15 mouse cellular contexts compared by ENCODE assay signal in the genomic region with DNA sequence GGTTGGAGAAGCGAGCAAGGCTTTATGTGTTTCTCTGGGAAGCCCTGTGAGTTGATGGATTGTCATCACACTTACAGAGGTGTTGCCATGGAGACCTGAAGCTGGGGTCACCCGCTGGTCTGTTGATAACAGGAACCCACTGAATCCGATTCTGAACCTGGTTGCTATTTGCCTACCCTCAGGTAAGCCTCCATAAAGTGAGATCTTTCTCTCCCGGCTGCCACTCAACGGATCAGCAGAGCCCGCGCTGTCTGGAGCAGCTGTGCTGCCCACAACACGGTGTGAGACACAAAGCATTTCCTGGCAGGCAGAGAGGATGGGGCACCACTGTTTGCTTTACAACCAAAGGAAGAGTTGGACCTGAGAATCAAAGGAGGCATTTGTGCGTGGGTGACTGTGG.
A peak's percentile ranks its signal among the peaks of the same experiment; 100 is the strongest.
DNase-seq lines count a peak whose midpoint lies in the region; ATAC-seq lines count a peak whose summit lies in the region.
"Had no signal": no experiment of that assay in that cellular context is flagged by ENCODE, and none has a peak within 500 bp of the region (broad histone marks: within the 10 kb centered on the region; RNA-seq: fewer than 3 reads in every experiment).

No protein-coding gene starts in this region.

- no peaks in the 10 kb centered on the region for H3K9me3 ChIP-seq in forebrain, embryonic 14.5 days (replicated peaks; ENCODE audit: control insufficient read depth, low read length)
- H3K9me3 ChIP-seq in forebrain, embryonic 11.5 days (ENCODE audit: control insufficient read depth, low read length), result no peaks in the 10 kb centered on the region
- no peaks in the 10 kb centered on the region for H3K9me3 ChIP-seq in forebrain, embryonic 15.5 days
- H3K9me3 ChIP-seq in neural tube, embryonic 13.5 days, result no peaks in the 10 kb centered on the region
- H3K9me3 ChIP-seq: embryonic facial prominence, embryonic 10.5 days had no signal

- DNase-seq in forebrain, embryonic 14.5 days (ENCODE audit: low spot score), result peak; percentile 51
- no peak for DNase-seq in forebrain, embryonic 11.5 days (ENCODE audit: low spot score)
- peak; percentile 23 for DNase-seq in thymus, postnatal 0 days (ENCODE audit: low spot score)
- DNase-seq in thymus, adult 18-20 months, result no peak
- DNase-seq in cerebellum, adult 9-11 months, result no peak
- DNase-seq: B cell, adult 2 months; cerebellum, adult 11-12 months; heart, adult 18-20 months; heart, postnatal 14 days; kidney, adult 18-20 months; kidney, postnatal 4 days; lung, adult 18-20 months had no signal

- no peaks in the 10 kb centered on the region for H3K27me3 ChIP-seq in forebrain, embryonic 14.5 days (replicated peaks; ENCODE audit: control insufficient read depth, insufficient read depth, low read length)
- H3K27me3 ChIP-seq in forebrain, embryonic 11.5 days (ENCODE audit: control insufficient read depth, insufficient read depth, low read length), result no peaks in the 10 kb centered on the region
- H3K27me3 ChIP-seq in forebrain, embryonic 15.5 days, result no peaks in the 10 kb centered on the region
- no peaks in the 10 kb centered on the region for H3K27me3 ChIP-seq in neural tube, embryonic 13.5 days

- no peak overlapping the region for H3K4me3 ChIP-seq in forebrain, embryonic 14.5 days (ENCODE audit: low read depth, low read length)
- no peak overlapping the region for H3K4me3 ChIP-seq in forebrain, embryonic 11.5 days (ENCODE audit: low read depth, low read length)
- no peak overlapping the region for H3K4me3 ChIP-seq in forebrain, embryonic 15.5 days
- H3K4me3 ChIP-seq in neural tube, embryonic 13.5 days, result no peak overlapping the region
- H3K4me3 ChIP-seq: embryonic facial prominence, embryonic 10.5 days had no signal

- 0 out of 2 replicates have a peak, but pooled peaks cover 2% of the 10 kb centered on the region for H3K4me1 ChIP-seq in forebrain, embryonic 14.5 days (ENCODE audit: control insufficient read depth, insufficient read depth, low read length)
- no peaks in the 10 kb centered on the region for H3K4me1 ChIP-seq in forebrain, embryonic 11.5 days (replicated peaks; ENCODE audit: control insufficient read depth, insufficient read depth, low read length)
- H3K4me1 ChIP-seq in forebrain, embryonic 15.5 days, result no peaks in the 10 kb centered on the region
- H3K4me1 ChIP-seq in neural tube, embryonic 13.5 days (replicated peaks), result peaks cover 32% of the 10 kb centered on the region

- peak; percentile 40; the same call in 1 of the 2 replicates for ATAC-seq in forebrain, embryonic 14.5 days
- no peak for ATAC-seq in forebrain, embryonic 11.5 days (replicated peaks; ENCODE audit: low FRiP score)
- ATAC-seq in forebrain, embryonic 15.5 days (replicated peaks), result peak; percentile 55; the same call in 1 of the 2 replicates
- ATAC-seq in neural tube, embryonic 13.5 days (ENCODE audit: low read depth), result no peak

- H3K4me2 ChIP-seq in forebrain, embryonic 14.5 days (ENCODE audit: low read length), result no peak overlapping the region
- no peak overlapping the region for H3K4me2 ChIP-seq in forebrain, embryonic 11.5 days (ENCODE audit: low read depth, low read length, severe bottlenecking)
- no peak overlapping the region for H3K4me2 ChIP-seq in forebrain, embryonic 15.5 days (replicated peaks)
- H3K4me2 ChIP-seq in neural tube, embryonic 13.5 days, result no peak overlapping the region

- H3K36me3 ChIP-seq in forebrain, embryonic 14.5 days (ENCODE audit: control insufficient read depth, insufficient read depth, low read length), result peaks cover 24% of the 10 kb centered on the region; the same call in 1 of the 2 replicates
- 0 out of 2 replicates have a peak, but pooled peaks cover 2% of the 10 kb centered on the region for H3K36me3 ChIP-seq in forebrain, embryonic 11.5 days (ENCODE audit: control insufficient read depth, insufficient read depth, low read length)
- peaks cover 21% of the 10 kb centered on the region; the same call in 1 of the 2 replicates for H3K36me3 ChIP-seq in forebrain, embryonic 15.5 days
- H3K36me3 ChIP-seq in neural tube, embryonic 13.5 days, result peaks cover 34% of the 10 kb centered on the region

- no peak overlapping the region for H3K9ac ChIP-seq in forebrain, embryonic 14.5 days (ENCODE audit: low read length)
- H3K9ac ChIP-seq in forebrain, embryonic 11.5 days (ENCODE audit: low read length), result no peak overlapping the region
- H3K9ac ChIP-seq in forebrain, embryonic 15.5 days (replicated peaks), result no peak overlapping the region
- H3K9ac ChIP-seq in neural tube, embryonic 13.5 days, result no peak overlapping the region

- 66% methylated on average over 9 of the region's 9 CpGs for WGBS in forebrain, embryonic 14.5 days
- WGBS in forebrain, embryonic 11.5 days, result 69% methylated on average over 9 of the region's 9 CpGs
- 63% methylated on average over 9 of the region's 9 CpGs for WGBS in forebrain, embryonic 15.5 days
- 56% methylated on average over 9 of the region's 9 CpGs for WGBS in neural tube, embryonic 13.5 days

- peak overlapping the region; percentile 4; the same call in 1 of the 2 replicates for H3K27ac ChIP-seq in forebrain, embryonic 14.5 days (ENCODE audit: low read depth, low read length)
- no peak overlapping the region for H3K27ac ChIP-seq in forebrain, embryonic 11.5 days (ENCODE audit: low read depth, low read length)
- 0 out of 2 replicates have a peak overlapping the region, but pooled peaks have one; percentile 7 for H3K27ac ChIP-seq in forebrain, embryonic 15.5 days (replicated peaks)
- 0 out of 2 replicates have a peak overlapping the region, but pooled peaks have one; percentile 5 for H3K27ac ChIP-seq in neural tube, embryonic 13.5 days (replicated peaks)
- H3K27ac ChIP-seq: embryonic facial prominence, embryonic 10.5 days had no signal

Comparison
In these comparisons a context has a peak if more than half of its experiments do, and no peak if none do; other contexts are left out.
1. ATAC-seq: peak in forebrain, embryonic 14.5 days (single experiment) and forebrain, embryonic 15.5 days (single experiment); none in forebrain, embryonic 11.5 days (single experiment) and neural tube, embryonic 13.5 days (single experiment).
2. DNase-seq: peak in forebrain, embryonic 14.5 days (single experiment) and thymus, postnatal 0 days (single experiment); none in forebrain, embryonic 11.5 days (single experiment), thymus, adult 18-20 months (0 of 2) and cerebellum, adult 9-11 months (single experiment).